Mouse (Mus musculus): ENCODE measurements around the gene Gm5849. TPM values are rescaled to one million over a fixed set of nuclear protein-coding genes. Genes with fewer than 3 reads are reported as not detected.
"Not testable (repeated sequence)": the region's sequence is repeated elsewhere in the genome, so short reads cannot be mapped to it uniquely, and the experiment has no call there.

Gm5849 gene
- polyA plus RNA-seq (2014; fragmentation: Nextera tagmentation; extraction: Ambion mirVana) = not detected in 2 replicates

GRCm38 (mm10) chr3:90777776-90778175 lies at the start of gene Gm5849:
Gm5849 (minus strand) TSS chr3:90777876.
- not testable (repeated sequence) for H3K4me3 ChIP-seq (ENCODE audit: low read depth, low read length); H3K9me3 ChIP-seq (ENCODE audit: control insufficient read depth, low read length); H3K36me3 ChIP-seq (ENCODE audit: control insufficient read depth, insufficient read depth, low read length); H3K27me3 ChIP-seq (replicated peaks; ENCODE audit: control insufficient read depth, insufficient read depth, low read length); H3K9ac ChIP-seq (ENCODE audit: low read length); DNase-seq (ENCODE audit: low spot score); H3K4me1 ChIP-seq (replicated peaks; ENCODE audit: control insufficient read depth, insufficient read depth, low read length); H3K4me2 ChIP-seq (ENCODE audit: low read length); H3K27ac ChIP-seq (ENCODE audit: low read depth); ATAC-seq (replicated peaks; ENCODE audit: low FRiP score, low TSS enrichment, low read depth)
- WGBS = 100% methylated on average over 1 of the region's 1 CpGs

DNA sequence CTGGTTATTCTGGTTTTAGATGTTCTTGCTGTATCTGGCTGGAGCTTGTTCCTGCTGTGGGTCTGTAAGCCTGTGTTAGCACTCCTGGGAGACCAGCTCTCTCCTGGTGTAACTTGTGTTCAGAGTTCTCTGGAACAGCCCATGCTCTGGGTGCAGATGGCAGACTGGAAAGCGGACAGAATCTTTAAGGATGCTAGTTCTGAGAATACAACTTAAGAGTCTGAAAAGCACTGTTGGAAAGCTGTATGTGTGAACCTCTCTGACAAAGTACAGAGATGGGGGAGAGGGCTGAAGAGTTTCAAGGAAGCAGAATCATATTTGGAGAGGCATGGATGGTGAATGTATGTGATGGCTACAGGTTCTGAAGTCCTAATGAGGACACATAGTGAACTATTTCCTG lies 28.0 kb downstream of the Gm5849 start:
- 94% methylated on average over 1 of the region's 1 CpGs for WGBS
- H3K4me2 ChIP-seq (ENCODE audit: low read length) = no peak overlapping the region
- DNase-seq (ENCODE audit: low spot score) (no peak), ATAC-seq (replicated peaks; ENCODE audit: low FRiP score, low TSS enrichment, low read depth) (no peak)
- H3K27ac ChIP-seq (ENCODE audit: low read depth) = no peak overlapping the region
- H3K27me3 ChIP-seq (replicated peaks; ENCODE audit: control insufficient read depth, insufficient read depth, low read length) = no peaks in the 10 kb centered on the region
- H3K4me3 ChIP-seq (ENCODE audit: low read depth, low read length) = no peak overlapping the region
- H3K36me3 ChIP-seq (ENCODE audit: control insufficient read depth, insufficient read depth, low read length) = no peaks in the 10 kb centered on the region
- H3K9me3 ChIP-seq (ENCODE audit: control insufficient read depth, low read length) = no peaks in the 10 kb centered on the region
- no peaks in the 10 kb centered on the region for H3K4me1 ChIP-seq (replicated peaks; ENCODE audit: control insufficient read depth, insufficient read depth, low read length)
- H3K9ac ChIP-seq (ENCODE audit: low read length) = no peak overlapping the region

DNA sequence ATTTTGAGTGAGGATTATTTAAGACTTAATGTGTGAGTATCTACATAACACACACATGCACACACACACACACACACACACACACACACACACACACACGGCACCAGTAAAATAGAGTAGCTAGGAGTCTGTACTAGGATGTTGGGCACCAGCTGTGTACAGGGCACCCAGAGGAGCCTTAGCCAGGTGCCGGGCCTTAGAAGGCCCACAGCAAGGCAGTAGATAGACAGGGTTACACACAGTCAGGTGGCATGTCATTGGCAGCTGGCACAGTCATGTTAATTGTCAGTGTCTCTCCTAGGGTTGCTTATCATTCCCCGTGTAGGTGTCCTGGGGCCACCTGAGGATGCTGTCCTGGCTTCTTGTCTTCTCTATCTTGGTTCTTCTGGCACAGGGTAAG lies 51.1 kb downstream of the Gm5849 start, which contains the start of gene Pglyrp4:
Pglyrp4 (plus strand) TSS at position 301 of the 400 bp plus-strand sequence.
- H3K36me3 ChIP-seq (ENCODE audit: control insufficient read depth, insufficient read depth, low read length) = no peaks in the 10 kb centered on the region
- H3K4me2 ChIP-seq (ENCODE audit: low read length) = no peak within 1 kb of the TSS
- H3K27ac ChIP-seq (ENCODE audit: low read depth) = no peak within 1 kb of the TSS
- ATAC-seq (replicated peaks; ENCODE audit: low FRiP score, low TSS enrichment, low read depth) = no peak
- H3K4me1 ChIP-seq (replicated peaks; ENCODE audit: control insufficient read depth, insufficient read depth, low read length) = no peaks in the 10 kb centered on the region
- no peaks in the 10 kb centered on the region for H3K9me3 ChIP-seq (ENCODE audit: control insufficient read depth, low read length)
- DNase-seq (ENCODE audit: low spot score) = no peak
- WGBS = 77% methylated on average over 3 of the region's 3 CpGs
- no peak within 1 kb of the TSS for H3K9ac ChIP-seq (ENCODE audit: low read length)
- no peaks in the 10 kb centered on the region for H3K27me3 ChIP-seq (replicated peaks; ENCODE audit: control insufficient read depth, insufficient read depth, low read length)
- no peak within 1 kb of the TSS for H3K4me3 ChIP-seq (ENCODE audit: low read depth, low read length)

Other genes with a start within 250 kb of the Gm5849 start
- gene S100a16, start 240.6 kb downstream of the Gm5849 start, polyA plus RNA-seq (2014; fragmentation: Nextera tagmentation; extraction: Ambion mirVana) = 107 and 121 TPM in 2 replicates
- gene S100a3, start 217.3 kb downstream of the Gm5849 start, polyA plus RNA-seq (2014; fragmentation: Nextera tagmentation; extraction: Ambion mirVana) = 0.39 and 0.81 TPM in 2 replicates
- not detected in 2 replicates for gene S100a2, start 187.6 kb downstream of the Gm5849 start, polyA plus RNA-seq (2014; fragmentation: Nextera tagmentation; extraction: Ambion mirVana)
- gene Gm42674, start 176.0 kb downstream of the Gm5849 start, polyA plus RNA-seq (2014; fragmentation: Nextera tagmentation; extraction: Ambion mirVana) = not detected in 2 replicates
- 4.1 and 5.3 TPM in 2 replicates for gene S100a4, start 174.1 kb downstream of the Gm5849 start, polyA plus RNA-seq (2014; fragmentation: Nextera tagmentation; extraction: Ambion mirVana)
- 5.1 and 8.6 TPM in 2 replicates for gene S100a5, start 169.4 kb downstream of the Gm5849 start, polyA plus RNA-seq (2014; fragmentation: Nextera tagmentation; extraction: Ambion mirVana)
- 359 and 401 TPM in 2 replicates for gene S100a6, start 165.0 kb downstream of the Gm5849 start, polyA plus RNA-seq (2014; fragmentation: Nextera tagmentation; extraction: Ambion mirVana)
- gene S100a7a, start 123.9 kb downstream of the Gm5849 start, polyA plus RNA-seq (2014; fragmentation: Nextera tagmentation; extraction: Ambion mirVana) = 0.13 TPM in 1 of 2 replicates, not detected in the other
- gene S100a8, start 108.9 kb downstream of the Gm5849 start, polyA plus RNA-seq (2014; fragmentation: Nextera tagmentation; extraction: Ambion mirVana) = 2.3 and 14.3 TPM in 2 replicates
- 1.6 and 5.3 TPM in 2 replicates for gene S100a9, start 82.2 kb downstream of the Gm5849 start, polyA plus RNA-seq (2014; fragmentation: Nextera tagmentation; extraction: Ambion mirVana)
- not detected in 2 replicates for gene Pglyrp4, start 51.0 kb downstream of the Gm5849 start, polyA plus RNA-seq (2014; fragmentation: Nextera tagmentation; extraction: Ambion mirVana)